Mouse (Mus musculus) c-Kit-positive CD71-negative TER-119-negative erythroid progenitor cells, embryonic 14.5 days (primary cell): ENCODE data around the gene Nrm.

ENCODE experiments used
- DNase-seq: peaks from one replicate; pipeline ENCODE4 v3.0.0-alpha.2; 2013; ENCODE audit warnings: low read depth

Gene Nrm

GRCm38 (mm10) chr17:35861198-35861857 is at the start of gene Nrm:
Nrm (plus strand) TSS chr17:35861318.
- DNase-seq = peak; percentile 79

GRCm38 (mm10) chr17:35812307-35812706 is 48.8 kb upstream of the Nrm start:
- no peak for DNase-seq

DNA sequence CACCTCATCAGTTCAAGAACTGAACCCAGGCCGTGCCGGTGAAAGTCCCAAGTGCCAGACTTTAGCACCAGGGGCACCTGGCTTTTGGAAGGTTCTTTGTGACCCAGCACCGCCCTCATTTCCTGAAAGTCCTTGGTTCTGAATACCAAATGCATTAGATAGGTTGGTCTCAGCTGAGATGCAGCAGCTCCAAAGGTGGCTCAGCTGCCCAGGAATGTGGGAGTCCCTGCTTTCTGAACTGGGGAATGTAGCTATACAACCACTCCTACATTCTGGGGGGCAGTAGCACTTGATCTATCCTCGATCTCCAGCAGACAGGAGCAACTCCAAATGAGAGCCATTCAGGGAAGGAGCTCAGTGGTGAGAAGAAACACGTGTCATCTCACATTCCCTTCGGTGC is 48.4 kb upstream of the Nrm start:
- DNase-seq = no peak

GRCm38 (mm10) chr17:35813245-35813647 is 47.9 kb upstream of the Nrm start:
- DNase-seq = no peak

GRCm38 (mm10) chr17:35813653-35814052 is 47.5 kb upstream of the Nrm start:
- DNase-seq = no peak

DNA sequence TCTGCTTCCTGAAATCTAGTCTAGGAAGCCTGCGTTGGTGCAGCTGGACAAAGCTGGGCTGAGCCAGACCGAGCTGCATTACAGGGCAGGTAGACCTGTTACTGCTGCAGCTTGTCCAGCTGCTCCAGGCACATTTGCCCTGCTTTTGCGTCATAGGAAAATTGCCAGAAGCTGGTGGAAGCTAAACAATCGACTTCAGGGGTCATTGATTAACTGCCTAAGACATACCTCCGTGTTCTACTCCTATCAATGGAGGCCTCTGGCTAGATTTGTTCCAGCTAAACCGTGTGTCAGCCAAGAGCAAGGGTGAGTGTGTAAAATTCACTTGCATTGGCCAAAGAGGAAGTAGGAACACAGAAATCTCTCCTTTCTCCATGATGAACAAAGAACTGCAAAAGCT is 46.4 kb upstream of the Nrm start:
- no peak for DNase-seq

- DNase-seq = no peak
These were observed 45.3 kb upstream of the Nrm start for GRCm38 (mm10) chr17:35815836-35816235.

DNA sequence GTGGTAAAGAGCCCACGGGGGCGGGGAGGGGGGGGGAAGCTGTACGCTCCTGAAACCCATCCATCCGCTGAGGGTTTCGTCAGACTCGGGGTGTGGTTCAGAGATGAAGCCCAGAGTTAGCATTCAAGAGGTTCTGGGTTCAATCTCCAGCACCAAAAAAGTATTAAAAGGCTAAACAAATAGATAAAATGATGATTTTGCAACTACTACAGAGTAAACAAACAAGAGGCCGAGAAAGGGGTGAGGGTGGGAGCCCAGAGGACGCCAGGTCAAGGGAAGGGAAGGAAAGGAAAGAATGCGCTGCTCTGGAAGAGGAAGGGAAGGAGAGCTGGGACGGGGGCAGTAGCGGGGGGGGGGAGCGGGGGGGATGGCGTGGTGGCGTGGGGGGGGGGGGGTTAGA is 44.4 kb upstream of the Nrm start:
- DNase-seq = no peak

DNA sequence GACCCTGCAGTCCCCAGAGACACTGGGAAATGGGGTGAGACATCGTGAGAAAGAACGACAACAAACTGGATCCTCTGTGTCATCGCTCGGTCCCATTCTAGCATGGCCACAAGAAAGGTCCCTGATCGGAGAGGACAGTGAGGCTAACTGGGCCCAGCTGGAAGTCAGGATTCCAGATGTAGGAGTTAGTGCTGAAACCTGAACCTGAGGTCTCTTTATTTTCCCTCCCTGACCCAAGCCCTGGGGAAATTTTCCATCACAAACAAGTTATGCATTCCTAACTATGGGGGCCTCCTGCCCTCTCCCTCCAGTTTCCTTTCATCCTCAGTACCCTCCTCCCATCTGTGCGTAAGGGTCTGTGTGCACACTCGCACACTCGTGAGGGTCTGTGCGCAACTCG is 43.9 kb upstream of the Nrm start:
- no peak for DNase-seq

GRCm38 (mm10) chr17:35820111-35820510 is 41.0 kb upstream of the Nrm start:
- DNase-seq = no peak

- DNase-seq = no peak
These were observed 39.4 kb upstream of the Nrm start, which contains the start of gene Ier3 for GRCm38 (mm10) chr17:35821439-35822430. Ier3 (plus strand) TSS chr17:35821684.

- no peak for DNase-seq
These were observed 38.6 kb upstream of the Nrm start for GRCm38 (mm10) chr17:35822564-35822963.

- DNase-seq = peak; percentile 86
These were observed 37.9 kb upstream of the Nrm start, which contains the start of gene Flot1 for GRCm38 (mm10) chr17:35822964-35823937. Flot1 (plus strand) TSS chr17:35823230.

DNA sequence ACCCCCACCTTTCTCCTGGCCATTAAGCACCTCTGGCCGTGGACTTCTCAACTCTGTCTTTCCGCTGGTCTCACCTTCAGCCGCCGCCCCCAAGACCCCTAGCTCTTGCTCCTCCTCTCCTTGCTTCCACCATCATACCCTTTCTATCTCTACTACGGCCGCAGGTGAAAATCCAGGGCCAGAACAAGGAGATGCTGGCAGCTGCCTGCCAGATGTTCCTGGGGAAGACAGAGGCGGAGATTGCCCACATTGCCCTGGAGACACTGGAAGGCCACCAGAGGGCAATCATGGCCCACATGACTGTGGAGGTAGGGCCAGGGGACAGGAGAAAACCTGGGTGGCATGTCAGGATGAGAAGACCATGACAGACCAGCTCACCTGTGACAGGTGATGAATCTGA is 36.7 kb upstream of the Nrm start:
- no peak for DNase-seq

GRCm38 (mm10) chr17:35825109-35825850 is 35.8 kb upstream of the Nrm start:
- no peak for DNase-seq

GRCm38 (mm10) chr17:35829737-35830136 is 31.4 kb upstream of the Nrm start:
- peak; percentile 81 for DNase-seq

GRCm38 (mm10) chr17:35832400-35833238 is 28.5 kb upstream of the Nrm start:
- no peak for DNase-seq

GRCm38 (mm10) chr17:35833239-35833751 is 27.8 kb upstream of the Nrm start:
- no peak for DNase-seq

GRCm38 (mm10) chr17:35833894-35834293 is 27.2 kb upstream of the Nrm start:
- DNase-seq = no peak
